Mouse (Mus musculus) erythroblast, embryonic 14.5 days (primary cell): Measurements from ENCODE around the gene Sdc1.

Source experiments
- GATA1 ChIP-seq: IDR thresholded peaks from 2 replicates; pipeline ENCODE4 v1.6.1; 2012; ENCODE audit warnings: low read length, inconsistent platforms, mixed read lengths
- TAL1 ChIP-seq: IDR thresholded peaks from 3 replicates; pipeline ENCODE4 v1.6.1; 2012; ENCODE audit warnings: low read length, inconsistent platforms, mixed read lengths

DNA sequence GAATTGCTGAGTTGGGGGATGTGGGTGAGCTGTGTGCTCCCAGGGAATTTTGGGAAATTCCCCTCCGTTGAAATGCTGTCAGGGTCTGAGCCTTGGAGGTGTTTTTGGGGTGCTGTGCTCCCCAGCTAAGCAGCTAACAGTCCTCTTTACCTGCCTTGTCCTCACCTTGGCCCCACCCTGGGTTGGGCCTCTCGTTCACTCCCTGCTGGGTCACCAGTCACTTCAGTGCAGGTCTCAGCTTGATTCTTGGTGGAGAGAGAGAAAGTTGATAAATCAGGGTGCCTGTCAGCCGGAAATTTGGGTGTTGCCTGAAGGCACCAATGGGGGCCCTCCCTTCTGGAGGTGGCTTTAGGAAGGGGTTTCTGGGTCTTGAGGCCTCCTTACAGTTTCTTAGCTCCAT, 11.4 kb downstream of the Sdc1 start:
- TF ChIP-seq GATA1 (no peak), TAL1 (no peak)
